Mouse (Mus musculus) stomach, postnatal 0 days (tissue): ENCODE measurements at regions not wholly inside any gene's neighbourhood (a gene's known extent, or its start where the extent isn't known, plus 50 kb on each side); places are given as distances from the start of the nearest gene placed in this dataset.

Experiments
- ATAC-seq: fragments of 200-750 bp; cut with Nextera tagmentation; 2 replicates; pipeline ENCODE4 v1.8.0; 2017; ENCODE audit not compliant: low FRiP score, low TSS enrichment
- DNase-seq: peaks from one replicate; pipeline ENCODE4 v3.0.0-alpha.2; 2016; ENCODE audit warnings: low spot score
- H3K27ac ChIP-seq: fragments of 300-500 bp; sonication (generic); replicated peaks from 2 replicates; pipeline ENCODE4 v1.5.1; 2014; ENCODE audit warnings: mild to moderate bottlenecking, control low read depth
- H3K27me3 ChIP-seq: fragments of 300-500 bp; sonication (generic); 2 replicates; pipeline ENCODE4 v1.6.1; 2014; ENCODE audit warnings: low read length; ENCODE audit not compliant: control insufficient read depth, insufficient read depth
- H3K36me3 ChIP-seq: fragments of 300-500 bp; sonication (generic); 2 replicates; pipeline ENCODE4 v1.6.1; 2014; ENCODE audit warnings: low read length, mixed read lengths; ENCODE audit not compliant: control insufficient read depth, insufficient read depth
- H3K4me1 ChIP-seq: fragments of 300-500 bp; sonication (generic); replicated peaks from 2 replicates; pipeline ENCODE4 v1.6.1; 2014; ENCODE audit warnings: antibody characterized with exemption; ENCODE audit not compliant: control insufficient read depth, insufficient read depth
- H3K4me2 ChIP-seq: fragments of 300-500 bp; sonication (generic); replicated peaks from 2 replicates; pipeline ENCODE4 v1.6.1; 2014; ENCODE audit warnings: low read depth, mild to moderate bottlenecking, control low read depth, moderate library complexity
- H3K4me3 ChIP-seq: fragments of 300-500 bp; sonication (generic); 2 replicates; pipeline ENCODE4 v1.5.1; 2014; ENCODE audit warnings: low read depth, low read length, control low read depth
- H3K9ac ChIP-seq: fragments of 300-500 bp; sonication (generic); 2 replicates; pipeline ENCODE4 v1.6.1; 2014; ENCODE audit warnings: mild to moderate bottlenecking, low read length, control low read depth, mixed read lengths
- H3K9me3 ChIP-seq: fragments of 300-500 bp; sonication (generic); 2 replicates; pipeline ENCODE4 v1.6.1; 2016; ENCODE audit warnings: low read length; ENCODE audit not compliant: control insufficient read depth
- CTCF ChIP-seq: IDR thresholded peaks from 2 replicates; pipeline ENCODE4 v1.5.1; 2016; ENCODE audit warnings: antibody characterized with exemption, low read depth, mild to moderate bottlenecking, moderate library complexity
- EP300 ChIP-seq: optimal IDR thresholded peaks from 2 replicates; pipeline ENCODE3; 2016; ENCODE audit warnings: antibody characterized with exemption
- WGBS: fragments of 180-500 bp; shearing (Covaris S2); extraction: QIAGEN DNeasy Blood & Tissue Kit; methylation state at CpG from one replicate; pipeline ENCODE4 v1.1.7; 2014; 5-methylcytosine and 5-hydroxymethylcytosine counted together

DNA sequence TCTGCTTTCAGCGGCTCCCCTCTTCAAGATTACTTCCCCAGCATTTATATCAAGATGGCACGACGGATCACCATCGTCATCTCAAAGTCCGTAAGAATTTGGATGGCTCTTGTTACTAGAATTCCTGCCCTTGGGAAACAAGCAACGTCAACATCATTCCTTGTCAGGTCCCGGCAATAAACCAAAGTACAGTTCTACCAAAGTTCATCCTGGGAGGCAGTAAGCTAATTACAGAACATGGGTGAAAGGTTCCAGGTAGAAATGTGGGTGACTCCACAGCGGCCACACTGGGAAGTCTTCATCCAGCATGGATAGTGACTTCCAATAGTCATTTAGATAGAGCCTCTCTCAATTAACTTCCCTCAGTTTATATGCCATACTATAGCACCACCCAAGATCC, 110.6 kb downstream of the Gm826 start:
- Histone ChIP-seq H3K27ac (no peak overlapping the region), H3K36me3 (no peaks in the 10 kb centered on the region), H3K9me3 (no peaks in the 10 kb centered on the region), H3K9ac (no peak overlapping the region), H3K4me1 (no peaks in the 10 kb centered on the region), H3K27me3 (no peaks in the 10 kb centered on the region), H3K4me3 (no peak overlapping the region), H3K4me2 (no peak overlapping the region)
- DNase-seq (no peak), ATAC-seq (no peak)
- WGBS = 91% methylated on average over 8 of the region's 8 CpGs
- TF ChIP-seq CTCF = no peak
- TF ChIP-seq EP300 = no peak

DNA sequence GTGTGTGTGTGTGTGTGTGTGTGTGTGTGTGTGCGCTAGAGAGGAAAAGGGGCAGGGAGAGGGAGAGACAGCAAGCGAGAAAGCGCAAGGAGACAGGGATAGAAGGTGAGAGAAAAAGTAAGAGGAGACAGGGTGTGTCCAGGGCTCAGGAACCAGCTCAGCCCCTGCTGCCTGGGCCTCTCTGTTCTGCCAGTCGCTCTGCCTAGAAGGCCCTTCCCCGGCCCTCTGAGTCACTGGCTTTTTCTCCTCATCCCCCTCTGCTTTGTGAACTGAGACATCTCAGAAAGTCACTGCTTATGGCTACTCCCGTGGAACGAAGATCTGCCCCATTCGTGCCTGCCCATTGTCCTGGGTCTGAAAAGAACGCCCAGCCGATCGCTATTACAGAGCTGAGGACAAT, 112.2 kb downstream of the Gm826 start:
- ATAC-seq (no peak), DNase-seq (no peak)
- Histone ChIP-seq H3K9me3 (no peaks in the 10 kb centered on the region), H3K9ac (no peak overlapping the region), H3K27ac (no peak overlapping the region), H3K4me1 (no peaks in the 10 kb centered on the region), H3K4me3 (no peak overlapping the region), H3K36me3 (no peaks in the 10 kb centered on the region), H3K27me3 (no peaks in the 10 kb centered on the region), H3K4me2 (no peak overlapping the region)
- TF ChIP-seq EP300 = no peak
- TF ChIP-seq CTCF = no peak
- WGBS = 68% methylated on average over 10 of the region's 11 CpGs

DNA sequence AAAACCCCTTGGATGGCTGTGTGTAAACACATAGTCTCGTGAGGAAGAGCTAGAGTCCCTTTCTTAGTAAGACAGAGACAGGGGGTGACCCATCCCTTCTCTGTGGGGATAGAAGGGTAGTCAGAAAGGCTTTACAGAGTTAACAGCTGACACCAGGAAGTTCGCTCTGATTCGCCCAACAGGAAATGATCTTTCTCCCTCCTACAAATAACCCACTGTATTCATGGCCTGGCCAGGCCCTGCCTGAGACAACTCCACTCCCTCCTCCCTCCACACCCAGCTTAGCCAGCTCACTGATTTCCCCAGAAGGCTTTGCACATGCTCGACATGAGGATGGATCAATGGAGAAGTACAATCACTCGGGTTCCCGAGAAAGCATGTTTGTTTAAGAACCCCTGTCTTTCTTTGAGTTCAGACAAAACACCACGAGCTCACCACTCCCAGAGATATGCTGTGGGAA, 113.4 kb downstream of the Gm826 start:
- no peaks in the 10 kb centered on the region for H3K9me3 ChIP-seq
- H3K9ac ChIP-seq = no peak overlapping the region
- no peaks in the 10 kb centered on the region for H3K4me1 ChIP-seq
- ATAC-seq (peak; percentile 57; the same call in 1 of the 2 replicates), DNase-seq (peak; percentile 21)
- no peak overlapping the region for H3K4me2 ChIP-seq
- no peak for TF ChIP-seq CTCF
- TF ChIP-seq EP300 = no peak
- H3K4me3 ChIP-seq = no peak overlapping the region
- 18% methylated on average over 7 of the region's 7 CpGs for WGBS
- H3K27ac ChIP-seq = no peak overlapping the region
- no peaks in the 10 kb centered on the region for H3K36me3 ChIP-seq
- H3K27me3 ChIP-seq = no peaks in the 10 kb centered on the region

DNA sequence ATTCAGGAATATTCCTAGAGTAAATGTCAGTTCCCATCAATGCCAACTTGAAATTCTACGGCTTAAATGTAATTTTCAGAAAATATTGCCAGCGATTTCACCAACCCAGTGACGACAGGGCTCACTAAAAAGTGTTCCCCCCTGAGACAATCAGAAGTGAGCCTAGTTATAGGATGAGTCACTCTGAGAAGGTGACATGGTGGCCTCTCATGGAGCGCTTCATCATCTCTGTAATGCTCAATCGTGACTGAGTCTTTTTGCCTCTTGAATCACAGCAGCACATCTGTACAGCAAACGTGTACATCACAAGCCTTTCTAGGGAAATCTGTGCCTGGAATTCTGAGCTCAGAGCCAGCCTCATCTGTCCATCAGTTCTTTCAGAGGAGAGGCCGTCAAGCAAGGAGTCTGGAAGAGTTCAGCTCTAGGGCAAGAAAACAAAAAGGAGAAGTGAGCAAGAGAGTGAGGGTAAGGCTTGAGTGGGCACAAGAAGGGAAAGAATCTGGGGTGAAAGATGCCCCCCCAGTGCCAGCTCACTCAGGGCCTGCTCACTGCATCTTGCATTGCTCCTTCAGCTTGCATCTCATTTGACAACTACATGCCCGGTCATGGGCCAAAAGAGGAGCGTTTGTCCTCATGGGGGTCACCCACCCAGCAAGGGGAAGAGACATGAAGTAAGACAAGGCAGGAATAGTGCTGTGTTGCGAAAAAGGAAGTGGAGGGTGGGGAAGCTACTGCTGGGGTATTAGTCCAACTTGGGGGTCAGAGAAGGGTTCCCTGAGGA, 119.7 kb downstream of the Gm826 start:
- H3K4me1 ChIP-seq = no peaks in the 10 kb centered on the region
- no peak overlapping the region for H3K27ac ChIP-seq
- H3K4me2 ChIP-seq = no peak overlapping the region
- 78% methylated on average over 10 of the region's 10 CpGs for WGBS
- DNase-seq (no peak), ATAC-seq (no peak)
- no peaks in the 10 kb centered on the region for H3K27me3 ChIP-seq
- no peak overlapping the region for H3K4me3 ChIP-seq
- H3K9me3 ChIP-seq = no peaks in the 10 kb centered on the region
- no peaks in the 10 kb centered on the region for H3K36me3 ChIP-seq
- TF ChIP-seq CTCF = no peak
- H3K9ac ChIP-seq = no peak overlapping the region

GRCm38 (mm10) chr2:160210507-160210906, 123.5 kb downstream of the Gm826 start:
- no peaks in the 10 kb centered on the region for H3K9me3 ChIP-seq
- no peaks in the 10 kb centered on the region for H3K36me3 ChIP-seq
- WGBS = 75% methylated on average over 3 of the region's 3 CpGs
- DNase-seq (no peak), ATAC-seq (no peak)
- no peak overlapping the region for H3K27ac ChIP-seq
- no peak overlapping the region for H3K4me3 ChIP-seq
- TF ChIP-seq EP300 (no peak), CTCF (no peak)
- H3K27me3 ChIP-seq = no peaks in the 10 kb centered on the region
- no peak overlapping the region for H3K4me2 ChIP-seq
- no peak overlapping the region for H3K9ac ChIP-seq
- H3K4me1 ChIP-seq = no peaks in the 10 kb centered on the region

- DNase-seq (no peak), ATAC-seq (no peak)
- WGBS = 76% methylated on average over 12 of the region's 12 CpGs
- no peaks in the 10 kb centered on the region for H3K36me3 ChIP-seq
- TF ChIP-seq CTCF (no peak), EP300 (no peak)
- no peaks in the 10 kb centered on the region for H3K27me3 ChIP-seq
- H3K4me3 ChIP-seq = no peak overlapping the region
- no peak overlapping the region for H3K9ac ChIP-seq
- no peaks in the 10 kb centered on the region for H3K4me1 ChIP-seq
- H3K9me3 ChIP-seq = no peaks in the 10 kb centered on the region
- no peak overlapping the region for H3K4me2 ChIP-seq
- no peak overlapping the region for H3K27ac ChIP-seq
Measured at GRCm38 (mm10) chr2:160209589-160210264, 124.2 kb downstream of the Gm826 start.
